ENCODE assay signal across 25 mouse cellular contexts in genomic region chr13:89997531-89997930, GRCm38 (mm10).
"Had no signal": no experiment of that assay in that cellular context is flagged by ENCODE, and none has a peak within 500 bp of the region (broad histone marks: within the 10 kb centered on the region; RNA-seq: fewer than 3 reads in every experiment).

No protein-coding gene starts in this region.

- H3K9me3 ChIP-seq: limb, embryonic 10.5 days; limb, embryonic 13.5 days; liver, embryonic 12.5 days; liver, embryonic 15.5 days; lung, embryonic 15.5 days; megakaryocyte, embryonic 14.5 days; midbrain, embryonic 10.5 days; neural tube, embryonic 13.5 days had no signal

- H3K27ac ChIP-seq: layer of hippocampus, adult 2 months; limb, embryonic 10.5 days; limb, embryonic 13.5 days; liver, embryonic 12.5 days; liver, embryonic 15.5 days; lung, embryonic 15.5 days; midbrain, embryonic 10.5 days; neural tube, embryonic 13.5 days; stomach, postnatal 0 days had no signal

- H3K4me3 ChIP-seq: layer of hippocampus, adult 2 months; limb, embryonic 10.5 days; limb, embryonic 13.5 days; liver, embryonic 12.5 days; liver, embryonic 15.5 days; lung, embryonic 15.5 days; megakaryocyte, embryonic 14.5 days; midbrain, embryonic 10.5 days; myocyte; neural tube, embryonic 13.5 days had no signal

- ATAC-seq: liver, embryonic 12.5 days had no signal

- H3K4me2 ChIP-seq: limb, embryonic 13.5 days; liver, embryonic 12.5 days; liver, embryonic 15.5 days; lung, embryonic 15.5 days; neural tube, embryonic 13.5 days had no signal

- H3K36me3 ChIP-seq: limb, embryonic 10.5 days; limb, embryonic 13.5 days; liver, embryonic 12.5 days; liver, embryonic 15.5 days; lung, embryonic 15.5 days; midbrain, embryonic 10.5 days; neural tube, embryonic 13.5 days had no signal

- H3K4me1 ChIP-seq: limb, embryonic 10.5 days; limb, embryonic 13.5 days; liver, embryonic 12.5 days; liver, embryonic 15.5 days; lung, embryonic 15.5 days; midbrain, embryonic 10.5 days had no signal

- DNase-seq: kidney, adult 9 months; kidney, postnatal 14 days; kidney, postnatal 4 days; layer of hippocampus, adult 9-11 months; liver; lung, adult 18-20 months; lung, postnatal 10 days; lung, postnatal 36 days; right cerebral cortex, adult 18-20 months; right cerebral cortex, postnatal 14 days; right cerebral cortex, postnatal 4 days; thymus, adult 2 months; thymus, postnatal 14 days; thymus, postnatal 4 days had no signal

- H3K27me3 ChIP-seq: limb, embryonic 13.5 days; liver, embryonic 12.5 days; liver, embryonic 15.5 days; lung, embryonic 15.5 days; megakaryocyte, embryonic 14.5 days; neural tube, embryonic 13.5 days had no signal

- H3K9ac ChIP-seq: limb, embryonic 13.5 days; liver, embryonic 12.5 days; liver, embryonic 15.5 days; lung, embryonic 15.5 days; neural tube, embryonic 13.5 days had no signal
